Mouse (Mus musculus) frontal cortex, postnatal 14 days (tissue): Measurements from ENCODE around the gene Mtcl1.
A peak's percentile ranks its signal among the peaks of the same experiment; 100 is the strongest.

Experiments used
- DNase-seq, 2 experiments: peaks; one replicate each; pipeline ENCODE4 v3.0.0; 2022; ENCODE audit warnings: low spot score in 2 of 2

Gene Mtcl1

DNA sequence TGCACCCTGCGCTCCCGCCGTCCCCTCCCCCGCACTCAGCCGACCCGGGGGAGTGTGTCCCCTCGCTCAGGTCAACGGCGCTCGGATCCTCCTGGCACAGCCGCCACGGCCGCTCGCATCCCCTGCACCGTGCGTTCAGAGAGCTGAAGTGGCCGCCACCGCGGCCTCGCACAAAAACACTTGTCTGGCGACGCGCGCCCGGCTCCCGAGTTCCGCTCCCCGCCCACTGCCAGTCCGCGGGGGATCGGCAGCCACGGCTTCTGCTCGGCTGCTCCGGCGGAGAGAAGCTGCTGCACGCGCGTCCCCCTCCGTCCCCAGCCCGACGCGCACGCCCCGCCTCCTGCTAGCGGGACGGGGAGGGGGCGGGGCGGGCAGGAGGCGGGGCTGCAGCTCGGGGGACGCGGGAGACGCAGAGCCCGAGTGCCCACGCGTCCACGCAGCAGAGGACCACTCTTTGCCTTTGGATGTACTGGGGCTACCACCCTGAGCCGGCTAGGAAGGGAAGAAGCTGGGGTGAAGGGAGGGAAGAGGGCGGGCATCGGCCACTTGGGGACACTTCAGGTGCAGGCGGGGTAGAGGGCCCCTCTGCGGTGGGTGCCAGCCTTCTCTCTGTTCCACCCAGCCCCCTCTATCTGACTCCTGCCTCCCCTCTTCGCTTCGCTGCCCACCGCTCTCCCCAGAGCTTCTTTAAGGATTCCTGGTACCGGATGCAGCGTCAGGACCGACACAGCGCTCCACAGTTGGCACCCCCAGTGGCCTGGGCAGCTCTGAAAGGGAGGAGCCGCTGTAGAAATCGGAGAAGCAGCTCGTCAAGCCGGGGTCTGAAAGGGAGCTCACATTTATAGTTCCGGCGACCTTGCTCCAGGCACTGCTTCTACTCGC is at the start of gene Mtcl1:
Gene Mtcl1, minus strand, starts transcription at position 291 of the 882 bp plus-strand sequence.
- peak; percentile 72 to 82 for DNase-seq

DNA sequence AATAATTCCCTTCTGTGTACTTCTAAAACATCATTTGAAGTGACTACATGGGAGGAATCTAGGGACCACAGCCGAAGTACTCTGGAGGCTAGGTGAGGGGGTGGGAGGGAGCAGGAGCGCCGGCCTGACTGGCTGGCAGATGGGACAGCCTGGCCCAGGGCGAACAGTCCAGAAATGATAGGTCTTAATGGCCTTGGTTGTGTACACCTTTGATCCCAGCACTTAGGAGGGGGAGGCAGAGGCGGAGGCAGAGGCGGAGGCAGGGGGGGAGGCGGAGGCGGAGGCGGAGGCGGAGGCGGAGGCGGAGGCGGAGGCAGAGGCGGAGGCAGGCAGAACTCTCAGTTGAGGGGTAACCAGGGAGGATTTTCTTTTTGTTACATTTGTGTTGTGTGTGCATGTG is 49.0 kb upstream of the Mtcl1 start:
- DNase-seq, result no peak

DNA sequence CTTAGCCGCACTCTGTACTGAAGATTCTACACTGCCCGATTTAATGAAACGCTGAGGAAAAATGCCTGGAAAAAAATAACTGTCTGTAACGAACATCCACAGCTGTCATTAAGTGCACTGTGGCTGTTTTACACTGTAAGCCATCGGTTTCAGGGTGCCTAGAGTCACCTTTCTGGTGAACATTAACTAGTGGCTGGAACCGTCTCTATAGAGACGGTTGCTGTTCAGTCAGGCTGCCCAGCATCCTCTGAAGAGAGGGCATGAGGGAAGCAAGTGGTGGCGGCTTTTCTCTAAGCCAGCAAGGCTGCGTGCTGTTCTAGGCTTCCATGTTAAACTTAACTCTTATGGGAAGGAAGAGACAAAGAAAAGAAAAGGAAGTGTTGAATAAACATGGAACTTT is 47.0 kb upstream of the Mtcl1 start:
- DNase-seq, result no peak

- DNase-seq, result peak; percentile 47 to 71
Observed at GRCm38 (mm10) chr17:66490022-66490601, 40.6 kb upstream of the Mtcl1 start.

DNA sequence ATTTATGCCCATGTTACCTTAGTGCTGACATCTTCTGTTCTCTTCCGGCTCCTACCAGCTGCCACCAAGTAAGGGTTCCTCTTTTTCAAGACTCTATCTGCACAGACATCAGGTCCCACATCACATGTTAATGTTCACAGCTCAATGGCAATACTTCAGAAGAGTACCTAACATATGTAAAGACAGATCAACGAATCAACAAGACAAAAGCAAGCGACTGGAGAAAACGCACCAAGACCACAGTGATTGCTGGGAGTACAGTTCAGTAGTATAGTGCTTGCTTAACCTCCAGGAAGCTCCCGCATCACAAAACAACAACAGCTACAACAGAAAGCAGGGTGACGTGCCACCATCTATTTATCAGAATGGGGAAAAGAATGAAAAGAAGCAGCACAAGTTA is 37.0 kb upstream of the Mtcl1 start:
- DNase-seq, result no peak

DNA sequence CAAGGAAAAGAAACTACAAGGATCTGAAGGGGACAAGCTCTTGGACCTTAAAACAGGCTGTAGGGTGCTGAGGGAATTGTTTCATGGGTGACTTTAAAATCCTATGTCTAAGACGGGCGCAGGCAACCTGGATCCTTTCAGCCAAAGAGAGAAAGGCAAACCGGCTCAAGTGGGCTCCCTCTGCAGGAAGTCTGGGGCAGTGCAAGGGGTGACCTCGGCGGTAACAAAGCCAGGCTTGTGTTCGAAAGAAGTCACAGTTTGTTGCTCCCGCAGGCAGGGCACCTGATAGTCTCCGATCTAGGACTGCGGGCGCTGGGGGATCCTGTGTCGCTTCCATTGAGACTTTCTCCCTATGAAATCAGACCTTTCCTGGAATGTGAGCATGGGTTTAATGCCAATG is 36.2 kb upstream of the Mtcl1 start:
- peak; percentile 43 to 81 for DNase-seq

DNA sequence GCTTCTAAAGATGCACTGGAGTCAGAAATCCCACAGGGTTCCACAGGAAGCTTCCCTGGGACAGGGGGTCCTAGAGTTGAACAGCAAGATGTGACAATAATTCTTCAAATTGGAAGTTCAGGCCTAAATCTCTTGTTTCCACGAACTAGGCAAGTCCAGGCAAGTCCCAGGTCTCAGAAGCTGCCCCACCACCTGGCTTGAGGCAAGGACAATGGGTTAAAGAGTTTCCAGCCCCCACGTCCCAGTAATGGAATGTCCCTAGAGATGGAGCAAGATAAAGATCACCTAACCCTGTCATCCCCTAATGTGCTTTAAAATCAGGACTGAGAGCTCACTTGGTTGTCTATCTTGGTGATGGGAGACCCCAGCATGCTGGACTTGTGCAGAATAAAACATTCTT is 35.4 kb upstream of the Mtcl1 start:
- no peak for DNase-seq

DNA sequence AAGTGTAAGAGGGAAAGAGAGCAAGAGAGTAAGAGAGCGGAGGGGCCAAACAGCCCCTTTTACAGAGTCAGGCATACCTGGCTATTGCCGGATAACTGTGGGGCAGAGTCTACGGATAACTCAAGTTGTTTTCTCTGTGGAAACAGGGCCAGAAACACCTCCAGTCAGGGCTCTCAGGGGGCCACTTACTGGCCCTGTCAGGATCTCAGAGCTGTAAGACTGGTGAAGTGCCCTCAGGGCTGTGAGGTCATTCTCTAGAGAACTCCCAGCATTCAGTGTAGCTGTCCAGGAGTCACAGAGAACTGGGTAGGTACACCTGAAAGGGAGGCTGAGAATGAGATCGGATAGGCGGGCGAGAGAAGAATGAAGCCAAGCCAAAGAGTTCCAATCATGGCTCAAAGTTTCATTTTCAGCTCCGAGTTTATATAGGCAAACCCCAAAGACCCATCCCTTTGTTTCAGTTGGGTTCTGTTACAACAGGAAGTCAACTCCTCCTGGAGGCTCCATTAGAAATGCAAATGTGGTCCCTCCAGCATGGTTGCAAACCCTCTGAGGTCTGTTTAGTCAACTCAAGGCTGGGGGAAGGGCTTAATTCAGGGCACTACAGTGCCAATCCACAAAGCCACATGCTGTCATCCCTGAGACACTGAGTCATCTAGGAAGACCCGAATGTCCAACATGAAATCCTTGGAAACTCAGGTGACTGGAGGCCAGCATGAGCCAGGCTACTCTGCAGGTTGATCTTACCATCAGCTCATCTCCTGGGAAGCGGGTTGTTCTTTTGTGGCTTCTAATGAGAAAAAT is 34.3 kb upstream of the Mtcl1 start:
- no peak for DNase-seq

DNA sequence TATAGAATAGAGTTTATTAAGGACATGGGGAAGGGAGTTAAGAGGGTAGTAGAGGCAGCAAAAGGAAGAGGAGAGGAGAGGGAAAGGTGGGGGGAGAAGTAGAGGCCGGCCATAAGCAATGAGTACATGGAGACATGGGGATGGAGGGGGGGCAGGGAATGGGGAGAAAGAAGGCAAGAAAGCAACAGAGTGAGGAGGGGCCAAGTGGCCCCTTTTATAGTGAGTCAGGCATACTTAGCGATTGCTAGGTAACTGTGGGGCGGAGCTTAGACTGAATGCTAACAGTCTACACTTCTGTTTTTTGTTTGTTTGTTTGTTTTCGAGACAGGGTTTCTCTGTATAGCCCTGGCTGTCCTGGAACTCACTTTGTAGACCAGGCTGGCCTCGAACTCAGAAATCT is 31.7 kb upstream of the Mtcl1 start:
- DNase-seq, result no peak

GRCm38 (mm10) chr17:66480491-66481278 is 31.1 kb upstream of the Mtcl1 start:
- DNase-seq, result no peak

- no peak for DNase-seq
Observed at GRCm38 (mm10) chr17:66479813-66480490, 30.4 kb upstream of the Mtcl1 start.

DNA sequence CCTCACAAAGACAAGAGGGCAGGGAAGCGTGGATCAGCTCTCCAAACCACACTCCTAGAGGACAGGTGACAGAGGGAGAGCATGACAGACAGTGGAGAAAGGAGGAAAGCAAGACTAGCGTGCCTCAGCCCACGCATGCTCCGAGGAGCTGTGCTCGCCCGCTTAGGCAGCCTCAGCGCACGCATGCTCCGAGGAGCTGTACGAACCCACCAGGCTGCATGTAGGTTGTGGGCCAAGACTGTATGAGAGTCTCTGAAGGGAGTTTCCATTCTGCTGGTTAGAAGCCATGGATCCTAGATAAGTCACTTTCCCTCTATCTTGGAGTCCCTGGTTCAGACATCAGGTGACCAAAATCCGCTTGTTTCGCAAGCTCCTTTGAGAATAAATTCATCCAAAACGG is 29.8 kb upstream of the Mtcl1 start:
- DNase-seq, result peak; percentile 43 to 46

GRCm38 (mm10) chr17:66473205-66473604 is 23.7 kb upstream of the Mtcl1 start:
- DNase-seq, result no peak

DNA sequence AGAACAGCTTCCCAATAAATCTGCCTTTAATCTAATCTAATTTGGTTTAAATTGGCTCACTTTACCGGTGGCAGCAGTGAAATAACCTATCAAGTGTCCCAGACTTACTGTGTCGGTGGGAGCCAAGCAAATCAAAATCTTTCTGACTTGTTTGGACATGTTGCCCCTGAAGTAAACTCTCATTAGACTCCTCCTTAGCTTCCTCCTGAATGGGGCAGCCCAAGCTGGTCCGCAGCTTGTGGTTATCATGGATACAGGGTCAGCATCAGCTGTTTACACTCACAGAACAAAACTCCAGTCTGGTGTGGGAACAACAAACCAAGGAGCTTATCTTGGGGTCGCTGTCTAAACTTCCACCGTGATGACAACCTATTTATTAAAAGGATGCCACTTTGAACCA is 22.2 kb upstream of the Mtcl1 start:
- no peak for DNase-seq

GRCm38 (mm10) chr17:66471252-66471651 is 21.7 kb upstream of the Mtcl1 start:
- no peak for DNase-seq

DNA sequence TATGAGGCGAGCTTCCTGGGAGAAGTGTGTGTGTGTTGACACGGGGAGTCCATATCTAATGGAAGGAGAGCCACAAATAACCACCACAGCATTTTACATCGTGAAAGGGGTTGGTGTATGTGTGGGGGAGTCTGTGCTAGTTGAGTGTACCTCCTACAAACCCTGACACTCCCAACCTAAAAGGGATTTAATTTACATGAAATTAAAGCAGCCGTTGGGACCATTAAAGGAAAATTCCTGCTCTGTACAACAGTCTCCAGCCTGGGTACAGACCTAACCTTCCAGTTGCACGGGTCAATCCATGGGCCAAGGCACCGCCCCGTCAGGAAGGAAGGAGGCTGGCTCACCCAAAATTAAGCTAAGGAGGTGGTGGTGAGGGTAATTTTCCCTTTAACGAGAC is 20.5 kb upstream of the Mtcl1 start:
- no peak for DNase-seq

DNA sequence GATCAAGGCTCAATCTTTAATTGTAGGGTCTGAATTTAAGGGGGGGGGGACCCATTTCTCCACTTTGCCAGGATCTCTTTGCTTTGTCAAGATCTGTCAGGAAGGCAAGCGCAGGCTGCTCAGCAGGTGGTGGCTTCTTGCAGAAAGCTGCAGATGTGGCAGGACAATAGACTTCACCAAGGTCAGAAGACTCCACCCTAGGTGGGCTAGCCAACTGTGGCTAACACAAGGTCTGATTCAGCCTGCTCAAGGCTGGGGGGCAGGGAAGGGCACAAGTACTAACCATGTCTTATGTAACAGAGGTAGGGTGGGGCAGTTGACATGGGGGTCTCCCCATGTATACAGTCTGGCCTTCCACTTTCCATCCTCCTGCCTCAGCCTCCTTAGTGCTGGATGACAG is 7.7 kb upstream of the Mtcl1 start:
- DNase-seq, result no peak

DNA sequence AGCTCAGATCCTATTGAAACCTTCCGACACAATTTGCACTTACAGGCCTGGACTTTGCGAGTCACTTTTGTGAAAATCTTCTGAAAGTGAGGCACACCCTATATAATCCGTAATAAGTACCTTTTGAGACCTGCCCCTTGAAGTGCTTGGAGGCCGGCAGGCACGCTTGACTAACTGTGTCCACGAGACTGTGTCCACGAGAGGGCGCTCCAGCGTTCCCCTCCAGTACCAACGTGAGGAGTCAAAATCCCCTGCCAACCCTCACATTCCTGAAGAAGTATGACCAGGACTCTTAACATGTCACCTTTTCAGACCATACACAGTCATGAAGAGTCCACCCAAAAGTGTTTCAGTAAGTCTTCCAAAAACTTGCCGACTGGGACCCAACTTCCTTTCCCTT is 1.6 kb upstream of the Mtcl1 start:
- peak; percentile 70 to 89 for DNase-seq

DNA sequence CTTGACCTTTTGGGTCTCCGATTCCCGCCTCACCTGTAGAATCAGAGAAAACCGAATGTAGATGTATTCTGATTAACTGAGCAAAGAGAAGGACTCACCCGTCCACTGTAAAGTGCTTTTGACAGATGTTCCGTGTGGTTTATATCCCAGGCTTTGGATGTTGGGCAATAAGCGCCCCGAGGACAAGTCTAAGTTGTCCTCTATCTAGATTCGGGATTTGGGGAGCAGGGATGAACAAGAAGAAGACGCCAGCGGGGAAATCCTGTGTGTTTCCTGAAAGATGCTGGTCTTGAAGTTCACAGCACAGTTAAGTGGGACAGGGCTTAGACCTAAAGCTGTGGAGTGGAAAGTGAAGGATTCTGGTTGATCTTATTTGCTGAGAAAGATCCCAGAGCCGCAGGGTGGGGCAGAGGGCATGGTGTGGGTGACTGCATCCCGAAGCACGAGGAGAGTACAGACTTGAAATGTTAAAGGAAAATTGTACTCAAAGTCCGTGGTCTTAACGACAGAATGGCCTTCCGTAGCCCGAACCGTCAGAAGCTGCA is 1.0 kb upstream of the Mtcl1 start:
- DNase-seq, result no peak

GRCm38 (mm10) chr17:66448421-66449405 is 837 bp downstream of the Mtcl1 start:
- DNase-seq, result peak in 1 of 2 experiments; percentile 37
